Mouse (Mus musculus) liver, embryonic 16.5 days (tissue): ENCODE data around the gene Eef2k. TPM values are rescaled to one million over a fixed set of nuclear protein-coding genes. Genes with fewer than 3 reads are reported as not detected.

Experiments
- ATAC-seq: fragments of 200-750 bp; cut with Nextera tagmentation; 2 replicates; pipeline ENCODE4 v1.8.0; 2017; ENCODE audit warnings: low read depth, mild to moderate bottlenecking, moderate number of reproducible peaks, moderate library complexity
- H3K27ac ChIP-seq: fragments of 300-500 bp; sonication (generic); 2 replicates; pipeline ENCODE4 v1.5.1; 2014; ENCODE audit warnings: mild to moderate bottlenecking, low read length
- H3K27me3 ChIP-seq: fragments of 300-500 bp; sonication (generic); 2 replicates; pipeline ENCODE4 v1.6.1; 2014; ENCODE audit warnings: low read depth, low read length, mixed read lengths; ENCODE audit not compliant: control insufficient read depth, insufficient read depth
- H3K36me3 ChIP-seq: fragments of 300-500 bp; sonication (generic); 2 replicates; pipeline ENCODE4 v1.6.1; 2014; ENCODE audit warnings: mild to moderate bottlenecking; ENCODE audit not compliant: control insufficient read depth, insufficient read depth
- H3K4me1 ChIP-seq: fragments of 300-500 bp; sonication (generic); 2 replicates; pipeline ENCODE4 v1.6.1; 2014; ENCODE audit warnings: low read depth, low read length, mixed read lengths; ENCODE audit not compliant: control insufficient read depth
- H3K4me2 ChIP-seq: fragments of 300-500 bp; sonication (generic); 2 replicates; pipeline ENCODE4 v1.6.1; 2014; ENCODE audit warnings: low read depth, low read length, mixed read lengths
- H3K4me3 ChIP-seq: fragments of 300-500 bp; sonication (generic); 2 replicates; pipeline ENCODE4 v1.5.1; 2014; ENCODE audit warnings: low read depth, mild to moderate bottlenecking, low read length
- H3K9ac ChIP-seq: fragments of 300-500 bp; sonication (generic); 2 replicates; pipeline ENCODE4 v1.6.1; 2014; ENCODE audit warnings: low read depth, low read length
- H3K9me3 ChIP-seq: fragments of 300-500 bp; sonication (generic); replicated peaks from 2 replicates; pipeline ENCODE4 v1.6.1; 2016; ENCODE audit warnings: low read length; ENCODE audit not compliant: control insufficient read depth
- WGBS: fragments of 180-500 bp; shearing (Covaris S2); extraction: QIAGEN DNeasy Blood & Tissue Kit; methylation state at CpG from one replicate; pipeline ENCODE4 v1.1.7; 2014; ENCODE audit not compliant: insufficient replicate concordance; 5-methylcytosine and 5-hydroxymethylcytosine counted together
- polyA plus RNA-seq: library from polyadenylated mRNA; unstranded; fragments of >200 nt; fragmentation: Nextera tagmentation; extraction: Ambion mirVana; gene quantifications from 2 replicates; pipeline ENCODE4 v1.2.1, GENCODE M21; 2015

The Eef2k gene
- polyA plus RNA-seq, 1 experiment from 2014 or later: 52.1 TPM

DNA sequence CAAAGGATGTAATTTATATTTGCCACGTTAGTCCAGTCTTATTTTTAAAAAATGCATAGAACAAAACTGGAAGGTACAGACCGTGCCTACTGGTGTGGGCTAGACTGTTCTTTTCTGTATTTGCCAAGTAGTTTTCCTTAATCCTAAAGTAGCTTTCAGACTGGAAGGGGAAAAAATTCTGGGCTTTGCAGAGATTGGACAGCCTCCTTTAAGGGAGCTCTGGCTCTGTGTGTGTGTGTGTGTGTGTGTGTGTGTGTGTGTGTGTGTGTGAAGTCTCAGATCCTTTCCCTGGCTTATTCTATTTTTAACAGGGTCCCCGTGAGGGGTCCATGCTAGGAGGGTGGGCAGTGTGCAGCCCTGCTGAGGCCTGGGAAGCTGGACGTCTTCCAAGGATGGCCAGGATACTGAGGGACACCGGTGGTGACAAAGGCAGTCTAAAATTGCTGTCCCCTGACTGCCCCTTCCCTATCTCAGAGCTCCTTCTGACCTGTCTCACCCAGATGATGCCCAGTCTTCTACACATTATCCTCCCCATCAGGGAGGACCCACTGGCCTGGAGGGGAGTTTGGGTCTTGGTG is 27.9 kb downstream of the Eef2k start:
- no peaks in the 10 kb centered on the region for H3K27me3 ChIP-seq
- 78% methylated on average over 5 of the region's 5 CpGs for WGBS
- H3K36me3 ChIP-seq: peaks cover 16% of the 10 kb centered on the region
- H3K27ac ChIP-seq: peak overlapping the region; percentile 50
- no peak overlapping the region for H3K4me3 ChIP-seq
- peaks cover 83% of the 10 kb centered on the region for H3K4me1 ChIP-seq
- H3K4me2 ChIP-seq: no peak overlapping the region
- ATAC-seq: no peak
- H3K9ac ChIP-seq: no peak overlapping the region
- no peaks in the 10 kb centered on the region for H3K9me3 ChIP-seq

DNA sequence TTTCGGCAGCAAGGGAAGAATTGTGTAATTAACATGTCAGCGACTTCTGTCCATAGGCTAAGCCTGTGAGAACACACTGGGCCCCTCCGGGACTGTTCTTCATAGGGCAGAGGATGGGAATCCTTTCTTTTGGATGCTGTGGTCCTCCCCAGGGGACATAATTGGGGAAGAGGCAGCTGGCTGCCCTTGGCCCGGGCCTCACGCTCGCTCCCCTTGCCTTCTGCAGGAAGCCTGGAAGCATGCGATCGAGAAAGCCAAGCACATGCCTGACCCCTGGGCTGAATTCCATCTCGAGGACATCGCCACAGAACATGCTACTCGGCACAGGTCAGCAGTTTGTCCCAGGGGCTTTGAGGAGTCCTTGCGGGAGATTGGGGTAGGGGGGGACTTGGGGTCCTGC is 30.5 kb downstream of the Eef2k start:
- H3K9ac ChIP-seq: no peak overlapping the region
- 0 out of 2 replicates have a peak overlapping the region, but pooled peaks have one; percentile 15 for H3K27ac ChIP-seq
- ATAC-seq: no peak
- 90% methylated on average over 12 of the region's 12 CpGs for WGBS
- no peak overlapping the region for H3K4me3 ChIP-seq
- H3K4me1 ChIP-seq: peaks cover 79% of the 10 kb centered on the region
- H3K27me3 ChIP-seq: no peaks in the 10 kb centered on the region
- no peak overlapping the region for H3K4me2 ChIP-seq
- no peaks in the 10 kb centered on the region for H3K9me3 ChIP-seq
- H3K36me3 ChIP-seq: peaks cover 16% of the 10 kb centered on the region

DNA sequence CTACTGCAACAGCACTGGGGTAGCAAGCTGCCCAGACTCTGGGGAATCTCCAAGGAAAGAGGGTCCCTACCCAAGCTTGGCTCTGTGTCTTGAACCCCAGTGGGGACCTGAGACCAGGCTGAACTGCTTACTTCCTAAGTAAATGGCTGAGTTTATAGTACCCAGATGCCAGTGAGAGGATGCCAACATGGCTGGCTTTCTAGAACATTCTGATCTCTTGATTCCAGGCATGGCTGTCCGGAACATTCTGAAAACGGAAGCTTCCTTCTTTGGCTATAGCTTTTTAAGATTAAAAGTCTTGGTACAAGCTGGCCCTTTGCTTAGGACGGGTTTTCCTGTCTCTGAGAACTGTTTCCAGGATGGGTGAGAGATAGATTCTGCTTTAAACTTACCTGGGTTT is 31.4 kb downstream of the Eef2k start:
- WGBS: 83% methylated on average over 3 of the region's 3 CpGs
- peaks cover 74% of the 10 kb centered on the region for H3K4me1 ChIP-seq
- peak overlapping the region; percentile 57 for H3K4me2 ChIP-seq
- H3K27me3 ChIP-seq: no peaks in the 10 kb centered on the region
- H3K9ac ChIP-seq: peak overlapping the region; percentile 72
- ATAC-seq: no peak
- no peaks in the 10 kb centered on the region for H3K9me3 ChIP-seq
- H3K4me3 ChIP-seq: no peak overlapping the region; the same call in 1 of the 2 replicates
- peak overlapping the region; percentile 97 for H3K27ac ChIP-seq
- H3K36me3 ChIP-seq: peaks cover 16% of the 10 kb centered on the region

DNA sequence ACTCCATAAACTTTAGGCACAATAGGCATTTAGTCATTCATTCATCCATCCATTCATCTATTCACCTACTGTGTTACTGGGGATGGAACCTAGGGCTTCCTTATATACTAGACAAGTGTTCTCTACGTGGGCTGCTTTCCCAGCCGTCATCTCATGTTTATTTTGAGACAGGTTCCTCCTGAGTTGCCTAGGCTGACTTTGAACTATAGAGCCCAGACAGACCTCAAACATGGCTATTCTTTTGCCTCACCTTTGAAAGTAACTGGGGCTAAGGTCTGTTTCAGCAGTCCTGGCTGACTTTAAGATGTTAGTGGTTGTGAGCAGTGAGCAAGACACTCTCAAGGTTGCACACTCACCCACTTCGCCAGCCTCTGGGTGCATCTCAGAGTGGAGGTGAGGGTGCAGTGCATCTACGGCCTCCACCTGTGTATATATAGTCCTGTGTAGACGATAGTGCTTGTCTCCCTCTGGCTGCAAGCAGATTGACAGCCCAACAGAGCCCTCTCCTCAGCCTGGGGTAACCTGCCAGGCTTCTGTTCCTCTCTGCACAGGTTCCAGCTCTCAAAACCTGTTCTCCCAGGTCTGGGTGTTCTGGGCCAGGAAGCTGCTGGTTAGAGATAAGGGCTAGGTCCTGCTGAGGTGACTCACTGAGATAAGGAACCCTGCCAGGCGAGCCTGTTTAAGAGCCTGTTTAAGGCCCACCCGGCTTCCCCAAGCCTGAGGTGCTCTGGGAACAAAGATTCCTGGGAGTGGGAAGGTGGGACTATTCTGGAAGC is 32.3 kb downstream of the Eef2k start:
- peak; percentile 95 for ATAC-seq
- H3K4me3 ChIP-seq: peak overlapping the region; percentile 54
- peak overlapping the region; percentile 73 for H3K9ac ChIP-seq
- peaks cover 19% of the 10 kb centered on the region for H3K36me3 ChIP-seq
- no peaks in the 10 kb centered on the region for H3K27me3 ChIP-seq
- peaks cover 75% of the 10 kb centered on the region for H3K4me1 ChIP-seq
- H3K9me3 ChIP-seq: no peaks in the 10 kb centered on the region
- H3K27ac ChIP-seq: peak overlapping the region; percentile 97
- peak overlapping the region; percentile 57 for H3K4me2 ChIP-seq
- WGBS: 24% methylated on average over 7 of the region's 7 CpGs

DNA sequence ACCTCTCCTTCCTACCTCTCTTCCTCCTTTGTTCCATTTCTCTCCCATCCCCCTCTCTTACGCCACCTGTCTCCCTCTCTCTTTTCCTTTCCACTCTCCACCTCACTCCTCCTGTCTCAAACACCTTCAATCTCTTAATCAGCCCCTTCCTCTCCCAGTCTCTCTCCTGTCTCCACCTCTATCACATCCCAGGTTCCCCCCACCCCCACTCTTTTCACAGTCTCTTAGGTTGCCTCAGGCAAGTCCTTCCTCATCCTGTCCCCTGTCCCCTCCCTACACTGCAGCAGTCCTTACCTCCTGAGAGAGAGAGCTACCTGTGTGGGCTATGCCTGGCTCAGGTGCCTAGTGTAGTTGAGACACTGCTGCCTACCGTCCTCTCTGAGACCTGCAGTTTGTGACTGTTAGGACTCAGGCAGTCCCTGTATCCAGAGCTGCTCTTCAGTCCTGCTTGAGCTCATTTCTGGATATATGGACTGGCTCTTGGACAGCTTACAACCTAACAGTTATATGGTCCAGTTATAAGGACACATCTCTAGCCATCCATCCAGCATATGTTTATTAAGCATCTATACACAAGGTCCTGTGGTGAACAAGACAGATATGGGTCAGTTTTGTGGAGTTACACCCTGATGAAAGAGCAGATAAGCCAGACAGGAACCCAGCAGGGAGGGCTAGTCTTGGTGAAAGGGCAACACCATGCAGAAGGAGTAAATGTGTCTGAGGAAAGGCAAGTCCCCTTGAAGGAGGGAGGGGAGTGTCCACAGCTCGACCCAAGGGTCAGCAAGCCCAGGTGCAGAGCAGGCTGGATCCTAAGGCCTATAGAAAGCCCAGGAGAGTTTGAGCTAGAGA is 33.1 kb downstream of the Eef2k start:
- Histone ChIP-seq H3K9ac (peak overlapping the region; percentile 73), H3K27ac (peak overlapping the region; percentile 97), H3K4me2 (peak overlapping the region; percentile 57), H3K4me1 (peaks cover 75% of the 10 kb centered on the region), H3K27me3 (no peaks in the 10 kb centered on the region), H3K36me3 (peaks cover 25% of the 10 kb centered on the region), H3K4me3 (peak overlapping the region; percentile 54), H3K9me3 (no peaks in the 10 kb centered on the region)
- peak; percentile 35 for ATAC-seq
- WGBS: 37% methylated on average over 3 of the region's 3 CpGs

DNA sequence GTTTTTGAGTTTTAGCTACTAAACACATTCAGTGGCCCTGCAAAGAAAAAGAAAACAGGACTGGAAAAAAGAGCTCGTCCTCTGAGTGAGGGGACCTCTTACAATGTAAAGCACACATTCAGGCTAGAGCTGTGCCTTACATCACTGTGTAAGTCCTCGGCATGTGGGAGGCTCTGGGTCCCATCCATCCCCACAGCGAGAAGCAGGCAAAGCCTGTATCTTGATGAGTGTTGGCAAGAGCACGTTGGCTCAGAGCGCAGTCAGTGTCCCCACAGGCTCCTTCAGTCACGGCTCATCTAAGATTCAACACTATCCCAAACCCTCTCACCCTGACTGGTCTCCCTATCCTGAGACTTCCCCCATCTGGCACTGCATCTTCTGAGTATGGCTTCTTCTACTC is 35.6 kb downstream of the Eef2k start:
- no peaks in the 10 kb centered on the region for H3K27me3 ChIP-seq
- no peak for ATAC-seq
- H3K9me3 ChIP-seq: no peaks in the 10 kb centered on the region
- peaks cover 33% of the 10 kb centered on the region for H3K36me3 ChIP-seq
- WGBS: 87% methylated on average over 6 of the region's 6 CpGs
- H3K27ac ChIP-seq: peak overlapping the region; percentile 72
- H3K9ac ChIP-seq: peak overlapping the region; percentile 15; the same call in 1 of the 2 replicates
- H3K4me1 ChIP-seq: peaks cover 74% of the 10 kb centered on the region
- peak overlapping the region; percentile 64 for H3K4me2 ChIP-seq
- H3K4me3 ChIP-seq: peak overlapping the region; percentile 10

DNA sequence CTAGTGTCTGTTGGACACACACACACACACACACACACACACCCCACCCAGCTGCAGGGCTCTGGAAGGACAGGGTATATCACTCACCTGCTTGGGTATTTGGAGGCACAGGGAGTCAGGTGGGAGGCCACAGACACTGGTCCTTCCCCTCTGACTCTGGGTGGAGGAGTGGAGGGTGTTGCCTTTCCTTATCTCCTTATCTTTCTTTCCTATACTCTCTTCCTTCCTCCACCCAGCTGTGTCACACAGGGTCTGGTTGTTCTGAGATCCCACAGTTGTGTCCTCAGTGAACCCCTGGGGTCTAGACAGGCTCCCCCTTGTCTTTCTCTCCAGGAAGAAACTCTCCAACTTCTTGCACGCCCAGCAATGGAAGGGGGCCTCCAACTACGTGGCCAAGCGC is 37.3 kb downstream of the Eef2k start:
- Histone ChIP-seq H3K4me1 (peaks cover 71% of the 10 kb centered on the region), H3K9me3 (no peaks in the 10 kb centered on the region), H3K27me3 (no peaks in the 10 kb centered on the region), H3K36me3 (peaks cover 42% of the 10 kb centered on the region), H3K9ac (peak overlapping the region; percentile 64), H3K4me3 (peak overlapping the region; percentile 69), H3K27ac (peak overlapping the region; percentile 90), H3K4me2 (peak overlapping the region; percentile 64)
- peak; percentile 73 for ATAC-seq
- WGBS: 66% methylated on average over 3 of the region's 3 CpGs

DNA sequence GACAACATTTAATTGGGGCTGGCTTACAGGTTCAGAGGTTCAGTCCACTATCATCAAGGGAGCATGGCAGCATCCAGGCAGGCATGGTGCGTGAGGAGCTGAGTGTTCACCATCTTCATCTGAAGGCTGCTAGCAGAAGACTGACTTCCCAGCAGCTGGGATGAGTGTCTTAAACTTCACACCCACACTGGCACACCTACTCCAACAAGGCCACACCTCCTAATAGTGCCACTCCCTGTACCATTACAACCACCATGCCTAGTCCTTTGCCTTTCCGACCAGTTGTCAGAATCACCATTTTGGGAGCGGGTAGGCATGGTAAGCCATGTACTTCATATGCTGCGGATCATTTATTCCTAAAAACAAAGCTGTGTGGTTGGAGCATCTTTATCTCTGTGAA is 38.1 kb downstream of the Eef2k start:
- Histone ChIP-seq H3K27me3 (no peaks in the 10 kb centered on the region), H3K4me2 (peak overlapping the region; percentile 64), H3K4me1 (peaks cover 64% of the 10 kb centered on the region), H3K4me3 (peak overlapping the region; percentile 69), H3K36me3 (peaks cover 49% of the 10 kb centered on the region), H3K9me3 (no peaks in the 10 kb centered on the region), H3K27ac (peak overlapping the region; percentile 90), H3K9ac (peak overlapping the region; percentile 64)
- ATAC-seq: peak; percentile 65
- 88% methylated on average over 4 of the region's 4 CpGs for WGBS
